Mouse (Mus musculus) adrenal gland, postnatal 0 days (tissue): ENCODE data around the gene Olfr25. TPM values are rescaled to one million over a fixed set of nuclear protein-coding genes. Genes with fewer than 3 reads are reported as not detected.

ENCODE experiments used
- polyA plus RNA-seq: library from polyadenylated mRNA; unstranded; fragments of >200 nt; fragmentation: Nextera tagmentation; extraction: Ambion mirVana; gene quantifications from 2 replicates; pipeline ENCODE4 v1.2.1, GENCODE M21; 2015

Gene Olfr25
- polyA plus RNA-seq: not detected in 2 replicates

GRCm38 (mm10) chr9:38328760-38329159, at the start of gene Olfr25:
TSS of gene Olfr25 (plus strand) at chr9:38329060.

GRCm38 (mm10) chr9:38290807-38291206, 38.1 kb upstream of the Olfr25 start, which contains the start of gene Olfr896-ps1:
TSS of gene Olfr896-ps1 (plus strand) at chr9:38291107.

GRCm38 (mm10) chr9:38348111-38348510, 19.3 kb downstream of the Olfr25 start, which contains the start of gene Olfr898:
TSS of gene Olfr898 (plus strand) at chr9:38348411.

GRCm38 (mm10) chr9:38366596-38366995, 37.7 kb downstream of the Olfr25 start, which contains the start of gene Olfr250:
TSS of gene Olfr250 (plus strand) at chr9:38366896.

GRCm38 (mm10) chr9:38376786-38377185, 47.9 kb downstream of the Olfr25 start, which contains the start of gene Olfr251:
TSS of gene Olfr251 (plus strand) at chr9:38377086.

Other genes starting within 250 kb of the Olfr25 start
- gene Olfr887, start 245.0 kb upstream of the Olfr25 start, polyA plus RNA-seq: not detected in 2 replicates
- gene Olfr888, start 220.9 kb upstream of the Olfr25 start, polyA plus RNA-seq: not detected in 2 replicates
- gene Olfr889, start 213.9 kb upstream of the Olfr25 start, polyA plus RNA-seq: 0.97 and 1.6 TPM in 2 replicates
- not detected in 2 replicates for gene Olfr890, start 186.5 kb upstream of the Olfr25 start, polyA plus RNA-seq
- gene Olfr891, start 148.2 kb upstream of the Olfr25 start, polyA plus RNA-seq: not detected in 2 replicates
- not detected in 2 replicates for gene Olfr893, start 120.7 kb upstream of the Olfr25 start, polyA plus RNA-seq
- gene Olfr894, start 111.0 kb upstream of the Olfr25 start, polyA plus RNA-seq: not detected in 2 replicates
- gene Olfr143, start 76.3 kb upstream of the Olfr25 start, polyA plus RNA-seq: not detected in 2 replicates
- not detected in 2 replicates for gene Olfr895, start 61.2 kb upstream of the Olfr25 start, polyA plus RNA-seq
- not detected in 2 replicates for gene Olfr896-ps1, start 38.0 kb upstream of the Olfr25 start, polyA plus RNA-seq
- gene Olfr898, start 19.4 kb downstream of the Olfr25 start, polyA plus RNA-seq: not detected in 2 replicates
- gene Olfr250, start 37.8 kb downstream of the Olfr25 start, polyA plus RNA-seq: not detected in 2 replicates
- gene Olfr251, start 48.0 kb downstream of the Olfr25 start, polyA plus RNA-seq: not detected in 2 replicates
- not detected in 2 replicates for gene Olfr147, start 72.6 kb downstream of the Olfr25 start, polyA plus RNA-seq
- not detected in 2 replicates for gene Olfr901, start 100.4 kb downstream of the Olfr25 start, polyA plus RNA-seq
- gene Olfr902, start 118.6 kb downstream of the Olfr25 start, polyA plus RNA-seq: not detected in 2 replicates
- not detected in 2 replicates for gene Olfr904, start 134.1 kb downstream of the Olfr25 start, polyA plus RNA-seq
- not detected in 2 replicates for gene Olfr905, start 142.0 kb downstream of the Olfr25 start, polyA plus RNA-seq
- gene Olfr906, start 158.0 kb downstream of the Olfr25 start, polyA plus RNA-seq: not detected in 2 replicates
- not detected in 2 replicates for gene Olfr907, start 166.7 kb downstream of the Olfr25 start, polyA plus RNA-seq
- gene Olfr911-ps1, start 192.5 kb downstream of the Olfr25 start, polyA plus RNA-seq: not detected in 2 replicates
- gene Olfr910, start 208.8 kb downstream of the Olfr25 start, polyA plus RNA-seq: not detected in 2 replicates